Mouse (Mus musculus): ENCODE measurements around the gene Cfap54. TPM values are rescaled to one million over a fixed set of nuclear protein-coding genes. Genes with fewer than 3 reads are reported as not detected.

Gene Cfap54
- total RNA-seq, 1 experiment, result 0.31 TPM

GRCm38 (mm10) chr10:93094957-93095580 is 13.7 kb upstream of the Cfap54 start:
- Histone ChIP-seq H3K9ac (ENCODE audit: insufficient read depth, low read depth, low read length, poor library complexity, severe bottlenecking) (no peak overlapping the region), H3K27ac (ENCODE audit: insufficient read depth, low read depth, low read length, poor library complexity, severe bottlenecking) (no peak overlapping the region), H3K4me1 (ENCODE audit: control insufficient read depth in 2 of 2, insufficient read depth in 2 of 2, low read length in 2 of 2, poor library complexity in 1 of 2) (peaks cover 0 to 3% of the 10 kb centered on the region in 2 experiments; a peak in 1 of 4 replicates), H3K36me3 (ENCODE audit: control insufficient read depth, insufficient read depth, low read length, poor library complexity, severe bottlenecking) (no peaks in the 10 kb centered on the region), H3K9me3 (ENCODE audit: control insufficient read depth, insufficient read depth, low read depth, low read length) (no peaks in the 10 kb centered on the region), H3K4me3 (ENCODE audit: insufficient read depth in 1 of 2, low read depth in 1 of 2, low read length in 2 of 2, poor library complexity in 1 of 2, severe bottlenecking in 1 of 2) (no peak overlapping the region)
- in situ Hi-C loops (cut with MboI; ENCODE audit: low sequenced_read_pairs in 2 of 2, unreplicated experiment in 2 of 2), result no loop called here
- DNase-seq (ENCODE audit: low read depth, low spot score), result no peak
- TF ChIP-seq HCFC1 (IDR thresholded peaks at IDR 0.05; ENCODE audit: borderline replicate concordance, insufficient read depth, low read length) (no peak), MAFK (IDR thresholded peaks at IDR 0.05; ENCODE audit: insufficient read depth, low read depth, low read length) (no peak), CHD2 (IDR thresholded peaks at IDR 0.05; ENCODE audit: low read depth, low read length) (no peak), ZC3H11A (IDR thresholded peaks at IDR 0.05; ENCODE audit: borderline replicate concordance, low read depth, low read length) (no peak), ZNF384 (IDR thresholded peaks at IDR 0.05; ENCODE audit: low read depth, low read length) (no peak)

GRCm38 (mm10) chr10:93091928-93092327 is 10.5 kb upstream of the Cfap54 start:
- Histone ChIP-seq H3K4me3 (ENCODE audit: insufficient read depth in 1 of 2, low read depth in 1 of 2, low read length in 2 of 2, poor library complexity in 1 of 2, severe bottlenecking in 1 of 2) (no peak overlapping the region), H3K9me3 (ENCODE audit: control insufficient read depth, insufficient read depth, low read depth, low read length) (no peaks in the 10 kb centered on the region), H3K4me1 (ENCODE audit: control insufficient read depth in 2 of 2, insufficient read depth in 2 of 2, low read length in 2 of 2, poor library complexity in 1 of 2) (peaks cover 0 to 3% of the 10 kb centered on the region in 2 experiments; a peak in 1 of 4 replicates), H3K27ac (ENCODE audit: insufficient read depth, low read depth, low read length, poor library complexity, severe bottlenecking) (no peak overlapping the region), H3K9ac (ENCODE audit: insufficient read depth, low read depth, low read length, poor library complexity, severe bottlenecking) (no peak overlapping the region), H3K36me3 (ENCODE audit: control insufficient read depth, insufficient read depth, low read length, poor library complexity, severe bottlenecking) (no peaks in the 10 kb centered on the region)
- TF ChIP-seq ZNF384 (IDR thresholded peaks at IDR 0.05; ENCODE audit: low read depth, low read length) (no peak), CHD2 (IDR thresholded peaks at IDR 0.05; ENCODE audit: low read depth, low read length) (no peak), MAFK (IDR thresholded peaks at IDR 0.05; ENCODE audit: insufficient read depth, low read depth, low read length) (no peak), ZC3H11A (IDR thresholded peaks at IDR 0.05; ENCODE audit: borderline replicate concordance, low read depth, low read length) (no peak), HCFC1 (IDR thresholded peaks at IDR 0.05; ENCODE audit: borderline replicate concordance, insufficient read depth, low read length) (no peak)
- in situ Hi-C loops (cut with MboI; ENCODE audit: low sequenced_read_pairs in 2 of 2, unreplicated experiment in 2 of 2), result no loop called here
- no peak for DNase-seq (ENCODE audit: low read depth, low spot score)

- no peak overlapping the region for H3K9ac ChIP-seq (ENCODE audit: insufficient read depth, low read depth, low read length, poor library complexity, severe bottlenecking)
- TF ChIP-seq ZNF384 (IDR thresholded peaks at IDR 0.05; ENCODE audit: low read depth, low read length) (no peak), MAFK (IDR thresholded peaks at IDR 0.05; ENCODE audit: insufficient read depth, low read depth, low read length) (no peak), ZC3H11A (IDR thresholded peaks at IDR 0.05; ENCODE audit: borderline replicate concordance, low read depth, low read length) (no peak), CHD2 (IDR thresholded peaks at IDR 0.05; ENCODE audit: low read depth, low read length) (no peak), HCFC1 (IDR thresholded peaks at IDR 0.05; ENCODE audit: borderline replicate concordance, insufficient read depth, low read length) (no peak)
- in situ Hi-C loops (cut with MboI; ENCODE audit: low sequenced_read_pairs in 2 of 2, unreplicated experiment in 2 of 2), result no loop called here
These were observed 8.8 kb upstream of the Cfap54 start for GRCm38 (mm10) chr10:93090241-93090640.

GRCm38 (mm10) chr10:93088396-93089048 is 7.1 kb upstream of the Cfap54 start:
- no peaks in the 10 kb centered on the region for H3K9me3 ChIP-seq (ENCODE audit: control insufficient read depth, insufficient read depth, low read depth, low read length)
- no peak overlapping the region for H3K4me3 ChIP-seq (ENCODE audit: insufficient read depth in 1 of 2, low read depth in 1 of 2, low read length in 2 of 2, poor library complexity in 1 of 2, severe bottlenecking in 1 of 2)
- in situ Hi-C loops (cut with MboI; ENCODE audit: low sequenced_read_pairs in 2 of 2, unreplicated experiment in 2 of 2), result no loop called here
- no peaks in the 10 kb centered on the region for H3K4me1 ChIP-seq (ENCODE audit: control insufficient read depth in 2 of 2, insufficient read depth in 2 of 2, low read length in 2 of 2, poor library complexity in 1 of 2)
- no peak overlapping the region for H3K9ac ChIP-seq (ENCODE audit: insufficient read depth, low read depth, low read length, poor library complexity, severe bottlenecking)
- no peak for TF ChIP-seq ZNF384 (IDR thresholded peaks at IDR 0.05; ENCODE audit: low read depth, low read length)
- no peak for TF ChIP-seq MAFK (IDR thresholded peaks at IDR 0.05; ENCODE audit: insufficient read depth, low read depth, low read length)
- no peak for TF ChIP-seq ZC3H11A (IDR thresholded peaks at IDR 0.05; ENCODE audit: borderline replicate concordance, low read depth, low read length)
- no peak for TF ChIP-seq CHD2 (IDR thresholded peaks at IDR 0.05; ENCODE audit: low read depth, low read length)
- TF ChIP-seq HCFC1 (IDR thresholded peaks at IDR 0.05; ENCODE audit: borderline replicate concordance, insufficient read depth, low read length), result no peak
- no peaks in the 10 kb centered on the region for H3K36me3 ChIP-seq (ENCODE audit: control insufficient read depth, insufficient read depth, low read length, poor library complexity, severe bottlenecking)
- no peak for DNase-seq (ENCODE audit: low read depth, low spot score)
- H3K27ac ChIP-seq (ENCODE audit: insufficient read depth, low read depth, low read length, poor library complexity, severe bottlenecking), result no peak overlapping the region

More at GRCm38 (mm10) chr10:93090241-93090640, 8.8 kb upstream of the Cfap54 start:
- Histone ChIP-seq H3K4me1 (ENCODE audit: control insufficient read depth in 2 of 2, insufficient read depth in 2 of 2, low read length in 2 of 2, poor library complexity in 1 of 2) (no peaks in the 10 kb centered on the region), H3K9me3 (ENCODE audit: control insufficient read depth, insufficient read depth, low read depth, low read length) (no peaks in the 10 kb centered on the region), H3K27ac (ENCODE audit: insufficient read depth, low read depth, low read length, poor library complexity, severe bottlenecking) (no peak overlapping the region), H3K36me3 (ENCODE audit: control insufficient read depth, insufficient read depth, low read length, poor library complexity, severe bottlenecking) (no peaks in the 10 kb centered on the region), H3K4me3 (ENCODE audit: insufficient read depth in 1 of 2, low read depth in 1 of 2, low read length in 2 of 2, poor library complexity in 1 of 2, severe bottlenecking in 1 of 2) (no peak overlapping the region)
- DNase-seq (ENCODE audit: low read depth, low spot score), result no peak
